Mouse (Mus musculus) midbrain, embryonic 12.5 days (tissue): ENCODE data around the gene Tmeff1. TPM values are rescaled to one million over a fixed set of nuclear protein-coding genes. Genes with fewer than 3 reads are reported as not detected.
"Not testable (repeated sequence)": the region's sequence is repeated elsewhere in the genome, so short reads cannot be mapped to it uniquely, and the experiment has no call there.

Experiments used
- ATAC-seq: fragments of 200-750 bp; cut with Nextera tagmentation; 2 replicates; pipeline ENCODE4 v1.8.0; 2017; ENCODE audit warnings: low read depth, moderate TSS enrichment, moderate library complexity; ENCODE audit not compliant: low FRiP score
- H3K27ac ChIP-seq: fragments of 300-500 bp; sonication (generic); replicated peaks from 2 replicates; pipeline ENCODE4 v1.5.1; 2016; ENCODE audit warnings: mild to moderate bottlenecking
- H3K27me3 ChIP-seq: fragments of 300-500 bp; sonication (generic); 2 replicates; pipeline ENCODE4 v1.6.1; 2016; ENCODE audit warnings: mild to moderate bottlenecking
- H3K36me3 ChIP-seq: fragments of 300-500 bp; sonication (generic); 2 replicates; pipeline ENCODE4 v1.6.1; 2016
- H3K4me1 ChIP-seq: fragments of 300-500 bp; sonication (generic); 2 replicates; pipeline ENCODE4 v1.6.1; 2016
- H3K4me2 ChIP-seq: fragments of 300-500 bp; sonication (generic); replicated peaks from 2 replicates; pipeline ENCODE4 v1.6.1; 2016; ENCODE audit warnings: mild to moderate bottlenecking, moderate library complexity
- H3K4me3 ChIP-seq: fragments of 300-500 bp; sonication (generic); 2 replicates; pipeline ENCODE4 v1.5.1; 2016; ENCODE audit warnings: mild to moderate bottlenecking
- H3K9ac ChIP-seq: fragments of 300-500 bp; sonication (generic); replicated peaks from 2 replicates; pipeline ENCODE4 v1.6.1; 2016; ENCODE audit warnings: mild to moderate bottlenecking, moderate library complexity
- H3K9me3 ChIP-seq: fragments of 300-500 bp; sonication (generic); 2 replicates; pipeline ENCODE4 v1.6.1; 2016; ENCODE audit warnings: mild to moderate bottlenecking
- WGBS: fragments of 180-500 bp; shearing (Covaris S2); methylation state at CpG from one replicate; pipeline ENCODE4 v1.1.7; 2016; 5-methylcytosine and 5-hydroxymethylcytosine counted together
- polyA plus RNA-seq: library from polyadenylated mRNA; unstranded; fragments of >200 nt; fragmentation: Nextera tagmentation; extraction: Ambion mirVana; gene quantifications from 2 replicates; pipeline ENCODE4 v1.2.1, GENCODE M21; 2016

The Tmeff1 gene
- polyA plus RNA-seq, 1 experiment from 2014 or later: 268 TPM

DNA sequence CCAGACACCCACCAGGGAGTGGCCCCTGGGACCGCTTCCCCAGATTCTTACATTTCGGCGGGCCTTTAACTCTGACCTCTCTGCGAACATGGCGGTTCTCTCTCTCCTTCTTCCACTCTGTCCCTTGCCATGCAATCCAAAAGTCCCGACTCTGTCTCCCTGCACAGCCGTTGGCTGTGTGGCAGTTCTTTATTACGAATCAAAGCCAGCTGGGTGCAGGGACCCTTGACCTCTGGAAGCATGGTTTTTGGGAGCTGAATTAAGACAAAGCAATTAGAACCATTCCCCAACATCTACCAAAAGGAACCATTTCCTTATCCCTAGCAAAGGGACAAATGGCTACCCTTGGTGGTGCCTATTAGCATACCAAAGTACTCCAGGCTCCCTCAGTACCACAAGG, 98.2 kb downstream of the Tmeff1 start:
- 80% methylated on average over 8 of the region's 8 CpGs for WGBS
- Histone ChIP-seq H3K4me3 (no peak overlapping the region), H3K9me3 (no peaks in the 10 kb centered on the region), H3K27ac (no peak overlapping the region), H3K9ac (no peak overlapping the region), H3K4me2 (no peak overlapping the region), H3K36me3 (no peaks in the 10 kb centered on the region), H3K4me1 (no peaks in the 10 kb centered on the region), H3K27me3 (no peaks in the 10 kb centered on the region)
- ATAC-seq: no peak

DNA sequence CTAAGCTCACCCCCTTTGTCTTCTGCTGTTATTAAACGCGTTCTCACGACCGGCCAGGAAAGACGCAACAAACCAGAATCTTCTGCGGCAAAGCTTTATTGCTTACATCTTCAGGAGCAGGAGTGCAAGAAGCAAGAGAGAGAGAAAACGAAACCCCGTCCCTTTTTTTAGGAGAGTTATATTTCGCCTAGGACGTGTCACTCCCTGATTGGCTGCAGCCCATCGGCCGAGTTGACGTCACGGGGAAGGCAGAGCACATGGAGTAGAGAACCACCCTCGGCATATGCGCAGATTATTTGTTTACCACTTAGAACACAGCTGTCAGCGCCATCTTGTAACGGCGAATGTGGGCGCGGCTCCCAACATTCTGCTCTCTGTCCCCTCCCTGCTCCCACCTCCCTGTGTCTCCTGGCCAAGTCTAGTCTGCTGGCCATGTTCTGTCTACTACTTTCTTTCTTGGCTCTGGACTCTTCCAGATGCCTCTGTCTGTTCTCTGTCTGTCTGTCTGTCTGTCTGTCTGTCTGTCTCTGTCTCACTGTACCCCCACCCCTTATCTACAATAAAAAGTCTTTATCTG, 98.7 kb downstream of the Tmeff1 start:
- not testable (repeated sequence) for H3K4me1 ChIP-seq, H3K4me2 ChIP-seq, H3K9me3 ChIP-seq, H3K4me3 ChIP-seq, H3K9ac ChIP-seq, H3K36me3 ChIP-seq, ATAC-seq, H3K27me3 ChIP-seq, H3K27ac ChIP-seq
- WGBS: 93% methylated on average over 16 of the region's 21 CpGs

GRCm38 (mm10) chr4:48684593-48685187, 99.7 kb downstream of the Tmeff1 start:
- ATAC-seq: no peak
- H3K4me3 ChIP-seq: no peak overlapping the region
- H3K27me3 ChIP-seq: no peaks in the 10 kb centered on the region
- no peak overlapping the region for H3K27ac ChIP-seq
- H3K9me3 ChIP-seq: no peaks in the 10 kb centered on the region
- no peak overlapping the region for H3K9ac ChIP-seq
- H3K4me1 ChIP-seq: no peaks in the 10 kb centered on the region
- H3K36me3 ChIP-seq: no peaks in the 10 kb centered on the region
- 86% methylated on average over 7 of the region's 7 CpGs for WGBS
- no peak overlapping the region for H3K4me2 ChIP-seq

DNA sequence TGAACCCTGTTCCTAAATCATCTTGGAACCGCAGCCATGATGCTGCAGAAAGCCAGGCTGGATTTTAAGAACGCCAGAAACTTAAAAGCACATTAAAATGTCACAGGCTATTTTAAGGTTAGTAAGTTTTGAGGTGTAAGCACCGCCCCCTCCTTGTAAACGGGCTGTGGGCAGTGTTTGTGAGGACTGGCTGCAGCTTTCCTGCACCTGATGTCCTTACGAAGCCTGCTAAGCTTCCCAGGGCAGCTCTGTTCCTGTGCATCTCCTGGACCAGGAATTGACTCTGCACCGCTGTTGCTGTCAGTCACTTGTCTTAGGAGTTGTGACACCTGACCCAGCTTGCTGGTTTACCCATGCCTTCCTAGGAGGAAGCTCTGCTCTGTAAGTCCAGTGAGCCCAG, 103.2 kb downstream of the Tmeff1 start:
- H3K4me3 ChIP-seq: no peak overlapping the region
- H3K36me3 ChIP-seq: no peaks in the 10 kb centered on the region
- H3K4me2 ChIP-seq: no peak overlapping the region
- H3K9ac ChIP-seq: no peak overlapping the region
- no peak overlapping the region for H3K27ac ChIP-seq
- ATAC-seq: no peak
- H3K4me1 ChIP-seq: peaks cover 12% of the 10 kb centered on the region
- no peaks in the 10 kb centered on the region for H3K9me3 ChIP-seq
- 83% methylated on average over 6 of the region's 6 CpGs for WGBS
- H3K27me3 ChIP-seq: no peaks in the 10 kb centered on the region

- ATAC-seq: 0 out of 2 replicates have a peak, but pooled peaks have one; percentile 38
Measured at GRCm38 (mm10) chr4:48690640-48691039, 105.7 kb downstream of the Tmeff1 start.

DNA sequence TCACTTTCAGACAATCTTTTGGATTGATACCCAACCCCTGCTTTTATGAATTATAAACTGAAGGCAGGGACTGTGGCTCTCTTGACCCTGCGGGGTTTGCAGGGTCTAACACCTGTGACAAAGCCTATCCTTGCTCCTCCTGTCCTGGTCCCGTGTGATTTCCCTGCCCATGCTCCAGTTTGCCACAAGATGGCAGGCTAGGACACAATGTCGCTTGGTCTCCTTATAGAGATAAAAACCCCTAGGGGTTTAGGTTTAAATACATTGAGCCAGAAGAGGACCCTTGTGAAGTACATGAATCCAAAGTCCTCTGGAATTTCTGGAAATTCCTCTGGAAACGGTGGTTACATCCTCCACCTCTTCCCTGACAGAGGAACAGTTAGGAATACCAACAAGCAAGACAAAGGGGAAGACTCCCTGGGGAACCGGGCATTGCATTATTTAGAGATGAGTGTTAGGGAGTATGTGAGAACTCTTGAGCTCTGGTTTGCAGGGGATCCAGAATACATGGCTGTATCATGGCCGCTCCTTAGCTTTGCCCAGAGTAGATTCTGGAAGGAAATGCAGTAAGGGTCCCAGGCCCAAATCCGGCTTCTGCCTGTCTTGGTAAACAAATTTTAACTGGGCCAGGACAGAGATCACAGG, 106.9 kb downstream of the Tmeff1 start:
- ATAC-seq: peak; percentile 64
- no peak overlapping the region for H3K4me2 ChIP-seq
- no peaks in the 10 kb centered on the region for H3K36me3 ChIP-seq
- H3K27ac ChIP-seq: 0 out of 2 replicates have a peak overlapping the region, but pooled peaks have one; percentile 30
- 33% methylated on average over 7 of the region's 7 CpGs for WGBS
- no peaks in the 10 kb centered on the region for H3K9me3 ChIP-seq
- no peak overlapping the region for H3K9ac ChIP-seq
- H3K4me3 ChIP-seq: no peak overlapping the region
- no peaks in the 10 kb centered on the region for H3K27me3 ChIP-seq
- H3K4me1 ChIP-seq: peaks cover 13% of the 10 kb centered on the region

More at GRCm38 (mm10) chr4:48690640-48691039, 105.7 kb downstream of the Tmeff1 start:
- peaks cover 13% of the 10 kb centered on the region for H3K4me1 ChIP-seq
- no peak overlapping the region for H3K4me2 ChIP-seq
- no peak overlapping the region for H3K27ac ChIP-seq
- no peaks in the 10 kb centered on the region for H3K36me3 ChIP-seq
- H3K4me3 ChIP-seq: no peak overlapping the region
- H3K9ac ChIP-seq: no peak overlapping the region
- no peaks in the 10 kb centered on the region for H3K27me3 ChIP-seq
- no peaks in the 10 kb centered on the region for H3K9me3 ChIP-seq
- WGBS: 85% methylated on average over 9 of the region's 9 CpGs

DNA sequence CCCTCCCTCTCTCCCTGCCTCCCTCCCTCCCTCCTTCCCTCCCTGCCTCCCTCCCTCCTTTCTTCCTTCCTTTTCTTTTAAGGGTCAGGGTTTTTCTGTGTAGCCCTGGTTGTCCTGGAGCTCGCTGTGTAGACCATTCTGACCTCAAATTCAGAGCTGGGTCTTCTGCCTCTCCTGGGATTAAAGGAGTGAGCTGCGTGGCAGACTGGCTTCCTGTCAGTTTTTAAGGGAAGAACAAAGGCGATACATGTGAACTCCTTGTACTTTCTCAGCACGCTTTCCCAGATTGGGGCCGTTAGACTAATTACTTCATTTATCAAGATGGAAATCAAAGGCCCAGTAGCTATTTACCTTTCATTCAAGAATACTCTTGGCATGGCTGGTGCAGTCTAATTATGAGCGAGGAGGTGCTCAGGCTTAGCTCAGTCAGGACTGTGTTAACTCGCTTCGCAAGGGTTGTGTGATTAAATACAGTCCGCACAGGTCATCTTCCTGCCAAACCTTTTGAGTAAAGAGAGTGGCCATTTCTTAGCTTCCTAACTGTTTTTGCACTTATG, 107.8 kb downstream of the Tmeff1 start:
- no peak for ATAC-seq
- peaks cover 13% of the 10 kb centered on the region for H3K4me1 ChIP-seq
- H3K27ac ChIP-seq: 0 out of 2 replicates have a peak overlapping the region, but pooled peaks have one; percentile 30
- no peaks in the 10 kb centered on the region for H3K36me3 ChIP-seq
- no peaks in the 10 kb centered on the region for H3K27me3 ChIP-seq
- H3K9me3 ChIP-seq: no peaks in the 10 kb centered on the region
- H3K9ac ChIP-seq: no peak overlapping the region
- no peak overlapping the region for H3K4me2 ChIP-seq
- 61% methylated on average over 9 of the region's 9 CpGs for WGBS
- no peak overlapping the region for H3K4me3 ChIP-seq

DNA sequence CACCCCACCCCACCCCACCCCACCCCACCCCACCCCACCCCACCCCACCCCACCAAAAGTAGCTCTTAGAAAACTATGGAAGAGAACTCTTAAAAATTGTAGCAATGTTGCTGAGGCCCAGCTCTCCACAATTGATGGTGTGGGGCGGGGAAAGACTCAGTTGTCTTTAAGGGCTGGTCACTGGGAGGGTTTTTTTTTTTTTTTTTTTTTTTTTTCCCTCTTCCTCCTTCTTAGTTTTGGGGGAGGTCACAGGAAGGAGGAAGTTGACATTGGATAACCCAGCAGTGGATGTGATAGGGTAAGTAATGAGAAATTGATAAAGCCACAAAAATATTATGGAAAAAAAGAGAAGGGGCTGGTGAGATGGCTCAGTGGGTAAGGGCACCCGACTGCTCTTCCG, 111.7 kb downstream of the Tmeff1 start:
- peaks cover 13% of the 10 kb centered on the region for H3K4me1 ChIP-seq
- no peaks in the 10 kb centered on the region for H3K36me3 ChIP-seq
- WGBS: 92% methylated on average over 3 of the region's 3 CpGs
- no peaks in the 10 kb centered on the region for H3K9me3 ChIP-seq
- no peaks in the 10 kb centered on the region for H3K27me3 ChIP-seq
- H3K9ac ChIP-seq: no peak overlapping the region
- ATAC-seq: no peak
- no peak overlapping the region for H3K27ac ChIP-seq
- no peak overlapping the region for H3K4me3 ChIP-seq
- H3K4me2 ChIP-seq: no peak overlapping the region

DNA sequence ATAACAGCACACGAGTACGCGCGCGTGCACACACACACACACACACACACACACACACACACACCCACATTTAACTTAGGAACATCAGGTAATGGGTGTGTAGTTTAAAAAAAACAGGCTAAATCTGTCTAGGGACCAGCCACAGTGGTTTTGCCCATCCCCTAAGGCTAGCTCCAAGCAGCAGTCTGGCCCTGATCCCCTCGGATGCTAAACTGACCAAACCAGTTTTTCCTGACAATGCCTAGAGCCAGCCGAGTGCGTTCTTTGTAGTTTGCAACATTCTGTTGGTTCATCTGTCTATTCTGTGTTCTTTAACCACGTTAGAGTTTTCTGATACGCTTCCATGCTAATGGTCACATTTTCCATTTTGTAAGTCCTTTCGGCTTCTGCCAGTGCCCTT, 112.3 kb downstream of the Tmeff1 start:
- no peak for ATAC-seq
- Histone ChIP-seq H3K36me3 (no peaks in the 10 kb centered on the region), H3K4me2 (no peak overlapping the region), H3K4me3 (no peak overlapping the region), H3K9me3 (no peaks in the 10 kb centered on the region), H3K27ac (no peak overlapping the region), H3K9ac (no peak overlapping the region), H3K27me3 (no peaks in the 10 kb centered on the region), H3K4me1 (peaks cover 10% of the 10 kb centered on the region)
- 63% methylated on average over 11 of the region's 11 CpGs for WGBS

Other genes starting within 250 kb of the Tmeff1 start
- 52.8 and 54.9 TPM in 2 replicates for gene Tex10, start 111.7 kb upstream of the Tmeff1 start, polyA plus RNA-seq
- 65.5 and 68.0 TPM in 2 replicates for gene Msantd3, start 45.2 kb upstream of the Tmeff1 start, polyA plus RNA-seq
- gene Cavin4, start 78.3 kb downstream of the Tmeff1 start, polyA plus RNA-seq: 2.4 and 3.3 TPM in 2 replicates